Mouse (Mus musculus) bone marrow, adult 2 months (tissue): ENCODE data around the gene Cul3.

Experiments
- CTCF ChIP-seq: fragments of 200-500 bp; IDR thresholded peaks from 2 replicates; pipeline ENCODE4 v1.5.1; 2011; ENCODE audit warnings: low read length, control low read depth; ENCODE audit not compliant: control insufficient read depth, insufficient read depth
- POLR2A ChIP-seq: fragments of 200-500 bp; IDR thresholded peaks from 2 replicates; pipeline ENCODE4 v1.6.1; 2011; ENCODE audit warnings: low read depth, mild to moderate bottlenecking, control low read depth, low read length, borderline replicate concordance; ENCODE audit not compliant: control insufficient read depth

- TF ChIP-seq CTCF (no peak), POLR2A (no peak)
Measured at GRCm38 (mm10) chr1:80338398-80338797, 1.9 kb downstream of the Cul3 start.
